Mouse (Mus musculus): ENCODE results near the gene Klhl8.

The Klhl8 gene

GRCm38 (mm10) chr5:103845418-103846153 is 65.5 kb downstream of the Klhl8 start:
- DNase-seq: no peak

DNA sequence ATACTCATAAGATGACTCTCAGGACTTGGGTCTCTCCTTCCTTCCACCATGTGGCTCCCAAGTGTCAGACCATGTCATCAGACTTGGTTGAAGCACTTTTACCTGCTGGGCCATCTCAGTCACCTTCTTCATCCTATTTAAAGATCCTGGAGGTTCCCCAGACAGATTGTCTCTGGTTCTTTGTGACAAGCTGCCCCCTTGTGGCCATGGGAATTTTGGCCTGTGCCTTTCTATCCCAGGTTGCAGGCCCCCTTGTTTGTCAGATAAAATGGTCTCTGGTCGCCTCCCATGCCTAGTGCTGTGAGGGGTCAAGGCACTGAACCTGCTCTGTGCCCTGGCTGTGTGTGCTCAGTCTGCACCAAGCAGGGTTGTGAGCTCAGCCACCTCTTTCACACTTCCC is 67.1 kb downstream of the Klhl8 start:
- DNase-seq: peak; percentile 59

- no peak for DNase-seq
These were observed 71.8 kb downstream of the Klhl8 start for GRCm38 (mm10) chr5:103839265-103839626.

- peak; percentile 26 for DNase-seq
These were observed 72.4 kb downstream of the Klhl8 start for GRCm38 (mm10) chr5:103838550-103839264.

DNA sequence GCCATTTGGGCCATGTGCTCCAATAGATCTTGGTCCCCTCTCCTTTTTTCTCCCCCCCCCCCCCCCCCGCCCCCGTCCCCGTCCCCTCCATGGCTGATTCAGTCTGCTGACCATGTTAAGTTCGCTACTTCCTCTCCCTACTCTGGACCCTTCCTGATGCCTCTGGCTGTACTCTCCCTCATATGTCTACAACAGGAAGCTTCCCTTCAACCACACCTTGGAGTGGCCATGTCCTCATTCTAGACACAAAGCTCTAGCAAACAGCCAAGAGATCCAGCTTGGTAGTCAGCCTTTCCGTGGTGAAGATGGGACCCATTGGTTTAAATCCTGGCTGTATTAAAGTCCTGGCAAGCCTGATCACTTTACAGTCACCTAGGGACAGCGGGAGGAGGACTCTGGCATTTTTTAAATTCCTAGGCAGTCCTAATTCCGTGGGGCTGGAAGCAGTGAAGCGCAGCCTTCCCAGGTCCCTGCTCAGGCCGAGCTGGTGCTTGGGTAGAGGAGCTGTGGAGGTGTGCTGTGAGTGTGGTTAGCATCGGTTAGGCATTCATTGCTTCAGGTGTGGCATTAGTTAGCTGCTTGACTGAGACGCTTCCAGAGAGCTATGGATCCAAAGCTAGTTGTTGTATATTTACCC is 74.8 kb downstream of the Klhl8 start:
- peak; percentile 90 for DNase-seq

GRCm38 (mm10) chr5:103835471-103836147 is 75.5 kb downstream of the Klhl8 start:
- peak; percentile 75 for DNase-seq

- no peak for DNase-seq
These were observed 80.2 kb downstream of the Klhl8 start for GRCm38 (mm10) chr5:103830886-103831285.

DNA sequence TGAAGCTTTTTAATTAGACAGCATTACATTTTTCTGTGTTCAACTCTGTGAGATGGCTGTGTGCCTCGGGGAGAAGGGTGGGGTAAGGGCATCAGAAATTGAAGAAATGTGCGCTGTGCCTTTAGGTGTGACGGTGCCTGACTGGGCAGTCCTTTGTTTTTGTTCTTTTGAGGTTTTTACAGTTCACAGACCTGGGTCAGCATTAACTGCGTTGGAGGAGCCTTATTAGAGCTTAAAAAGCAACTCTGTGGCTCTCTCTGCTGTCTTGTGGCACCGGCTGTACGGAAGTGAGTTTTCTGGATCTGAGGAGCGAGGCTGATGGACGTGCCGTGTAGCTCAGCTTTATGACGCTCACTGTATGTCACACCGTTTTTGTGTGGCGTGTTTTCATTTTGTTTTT is 81.9 kb downstream of the Klhl8 start:
- no peak for DNase-seq

GRCm38 (mm10) chr5:103828729-103829128 is 82.3 kb downstream of the Klhl8 start:
- DNase-seq: no peak

DNA sequence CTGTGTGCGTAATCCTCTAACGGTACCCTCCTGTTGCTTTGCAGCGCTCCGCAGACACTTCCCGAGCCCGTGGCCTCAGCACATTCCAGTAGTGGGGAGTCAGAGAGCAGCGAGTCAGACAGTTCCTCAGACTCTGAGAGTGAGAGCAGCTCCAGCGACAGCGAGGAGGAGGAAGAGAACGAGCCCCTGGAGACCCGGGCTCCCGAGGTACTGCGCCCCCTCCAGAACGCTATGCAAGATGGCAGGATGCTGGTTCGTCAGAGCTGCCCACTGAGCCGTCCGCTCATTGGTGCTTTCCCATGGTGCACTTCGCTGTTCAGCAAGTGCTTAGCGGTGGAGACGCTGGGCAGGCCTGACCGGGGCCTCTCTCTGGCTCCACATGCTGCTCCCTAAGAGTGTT is 82.8 kb downstream of the Klhl8 start:
- DNase-seq: no peak

DNA sequence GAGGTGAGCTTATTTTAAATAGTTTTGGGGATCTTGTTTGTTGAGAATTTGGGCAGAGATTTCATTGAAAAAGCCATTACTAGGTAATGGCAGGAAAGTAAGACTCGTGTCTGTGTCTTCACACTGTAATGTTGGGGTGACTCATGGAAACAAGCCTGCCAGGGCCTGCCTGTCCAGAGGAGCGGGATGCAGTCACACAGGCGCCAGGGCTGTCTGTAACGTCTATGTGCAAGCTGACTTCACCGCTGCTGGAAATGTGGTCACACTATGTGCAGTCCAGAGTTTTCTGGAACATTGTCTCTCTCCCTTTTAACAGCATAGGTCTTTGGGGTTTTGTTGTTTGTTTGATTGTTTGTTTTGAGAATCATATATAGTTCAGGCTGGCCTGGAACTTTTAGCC is 88.1 kb downstream of the Klhl8 start:
- DNase-seq: no peak

DNA sequence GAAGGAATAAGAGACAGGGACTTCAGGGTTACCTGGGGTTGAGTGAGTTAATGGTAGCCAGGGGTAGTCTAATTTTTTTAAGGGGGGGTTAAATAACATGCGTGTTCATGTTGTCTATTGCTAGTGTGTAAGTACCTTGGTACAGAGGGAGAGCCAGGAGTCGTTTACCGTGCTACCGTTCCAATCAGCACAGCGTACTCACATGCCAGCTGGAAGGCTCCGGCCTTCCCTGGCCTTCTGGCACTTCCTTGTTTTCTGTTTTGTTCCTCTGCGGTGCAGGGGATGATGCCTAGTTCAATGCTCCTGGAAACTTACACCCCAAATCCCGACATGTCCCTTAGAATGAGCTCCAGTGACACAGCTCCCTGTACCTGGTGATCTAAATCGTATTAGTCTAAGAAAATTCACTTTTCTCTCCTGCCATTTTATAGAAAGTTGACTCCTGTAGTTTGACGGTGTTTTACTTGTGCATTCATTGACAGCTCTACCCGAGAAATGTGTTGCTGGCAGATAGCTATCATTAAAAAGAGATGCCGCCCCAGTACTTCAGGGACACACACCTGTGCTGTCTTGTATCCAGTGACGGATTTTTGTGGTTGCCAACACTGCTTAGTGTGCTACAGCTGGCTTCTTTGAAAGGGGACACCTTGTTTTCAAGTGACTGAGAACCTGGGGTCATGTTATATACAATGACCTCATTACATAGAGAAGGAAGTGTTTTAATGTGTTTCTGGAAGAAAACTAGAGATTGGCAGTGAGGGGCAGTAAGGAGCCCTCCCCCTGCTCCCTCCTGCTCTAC is 89.4 kb downstream of the Klhl8 start:
- DNase-seq: no peak

DNA sequence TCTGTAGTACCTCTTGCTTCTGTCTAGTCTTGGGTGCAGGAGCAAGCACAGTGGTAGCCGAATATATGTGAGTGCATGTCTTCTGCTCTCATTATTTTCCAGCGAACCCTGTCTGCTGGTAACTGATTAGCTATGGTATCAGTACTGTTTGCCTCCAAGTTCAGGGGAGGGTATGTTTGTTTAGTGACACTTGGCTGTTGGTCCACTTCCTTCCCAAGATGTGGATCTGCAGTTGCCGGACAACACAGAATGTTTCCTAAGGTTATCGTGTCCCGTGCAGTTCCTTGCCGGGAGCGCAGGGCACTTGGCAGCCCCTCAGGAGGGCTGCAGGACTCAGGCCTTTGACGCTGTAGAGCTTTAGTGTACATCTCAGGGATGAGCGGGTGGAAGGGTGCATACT is 90.0 kb downstream of the Klhl8 start:
- DNase-seq: no peak

- DNase-seq: no peak
These were observed 91.4 kb downstream of the Klhl8 start for GRCm38 (mm10) chr5:103819674-103820073.

DNA sequence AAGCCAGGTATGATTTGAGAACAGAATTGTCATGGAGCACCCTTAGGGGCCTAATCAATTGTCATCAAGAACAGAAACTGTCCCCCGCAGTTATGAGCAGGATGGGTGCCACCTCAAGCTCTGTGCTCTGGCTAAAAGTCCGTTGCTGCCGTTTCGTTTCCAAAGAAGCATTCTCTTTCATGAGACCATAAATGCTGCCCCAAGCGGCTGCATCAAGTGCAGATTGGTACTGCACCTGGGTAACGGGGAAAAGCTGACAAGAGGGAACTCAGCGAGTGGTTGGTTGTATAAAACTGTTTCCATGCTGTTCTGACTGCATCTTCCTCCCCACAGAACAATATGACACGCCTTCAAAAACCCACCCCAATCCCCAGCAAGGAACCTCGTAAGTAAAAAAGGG is 92.5 kb downstream of the Klhl8 start:
- DNase-seq: no peak

DNA sequence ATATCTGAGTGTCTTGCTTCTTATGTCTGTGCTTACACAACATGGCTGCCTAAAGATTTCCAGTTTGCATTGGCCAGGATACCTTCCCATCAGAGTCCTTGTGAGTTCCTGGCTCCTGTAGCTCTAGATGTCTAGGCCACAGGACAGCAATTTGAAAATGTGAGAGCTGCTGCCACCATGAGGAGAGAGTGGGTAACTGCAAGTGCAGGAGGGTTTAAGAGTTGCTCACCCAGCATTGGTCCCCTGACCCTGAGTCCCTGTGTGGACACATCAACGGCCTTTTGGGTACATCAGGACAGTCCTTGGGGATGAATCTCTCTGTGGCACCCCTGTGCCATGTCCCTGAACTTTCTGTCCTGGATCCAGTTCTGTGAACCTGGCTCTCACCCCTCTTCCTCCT is 93.3 kb downstream of the Klhl8 start:
- peak; percentile 88 for DNase-seq

DNA sequence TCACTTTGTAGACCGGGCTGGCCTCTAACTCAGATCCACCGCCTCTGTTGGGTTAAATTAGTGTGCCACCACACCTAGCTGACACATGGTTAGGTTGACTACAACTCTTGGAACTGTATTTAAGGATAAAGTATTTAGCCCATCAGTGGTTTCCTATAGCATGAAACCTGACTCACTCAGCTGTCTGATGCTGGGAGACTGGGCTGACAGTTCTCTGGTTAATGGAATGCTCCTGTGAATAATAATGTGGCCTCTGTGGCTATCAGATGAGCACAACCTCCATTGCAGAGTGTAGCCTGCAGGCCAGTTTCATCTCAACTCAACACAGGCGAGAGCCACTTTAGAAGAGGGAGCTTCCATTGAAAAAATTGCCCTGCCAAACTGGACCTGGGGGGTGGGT is 94.3 kb downstream of the Klhl8 start:
- DNase-seq: no peak

DNA sequence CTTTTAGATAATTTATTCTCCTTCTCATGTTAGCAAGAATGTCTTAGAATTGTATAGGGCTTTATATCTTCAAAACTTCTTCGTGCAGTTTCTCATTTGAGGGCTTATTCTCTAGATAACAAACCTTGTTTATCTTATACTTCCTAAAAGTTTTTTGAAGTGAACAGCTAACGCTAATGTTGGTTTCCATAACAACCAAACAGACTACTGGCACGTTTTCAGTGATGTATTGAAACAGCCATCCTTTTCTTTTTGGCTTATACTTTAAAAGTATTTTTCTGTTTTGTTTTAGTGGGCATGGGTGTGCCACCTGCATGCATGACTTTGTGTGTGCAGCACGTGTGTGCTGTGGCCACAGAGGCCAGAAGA is 95.8 kb downstream of the Klhl8 start:
- DNase-seq: no peak

DNA sequence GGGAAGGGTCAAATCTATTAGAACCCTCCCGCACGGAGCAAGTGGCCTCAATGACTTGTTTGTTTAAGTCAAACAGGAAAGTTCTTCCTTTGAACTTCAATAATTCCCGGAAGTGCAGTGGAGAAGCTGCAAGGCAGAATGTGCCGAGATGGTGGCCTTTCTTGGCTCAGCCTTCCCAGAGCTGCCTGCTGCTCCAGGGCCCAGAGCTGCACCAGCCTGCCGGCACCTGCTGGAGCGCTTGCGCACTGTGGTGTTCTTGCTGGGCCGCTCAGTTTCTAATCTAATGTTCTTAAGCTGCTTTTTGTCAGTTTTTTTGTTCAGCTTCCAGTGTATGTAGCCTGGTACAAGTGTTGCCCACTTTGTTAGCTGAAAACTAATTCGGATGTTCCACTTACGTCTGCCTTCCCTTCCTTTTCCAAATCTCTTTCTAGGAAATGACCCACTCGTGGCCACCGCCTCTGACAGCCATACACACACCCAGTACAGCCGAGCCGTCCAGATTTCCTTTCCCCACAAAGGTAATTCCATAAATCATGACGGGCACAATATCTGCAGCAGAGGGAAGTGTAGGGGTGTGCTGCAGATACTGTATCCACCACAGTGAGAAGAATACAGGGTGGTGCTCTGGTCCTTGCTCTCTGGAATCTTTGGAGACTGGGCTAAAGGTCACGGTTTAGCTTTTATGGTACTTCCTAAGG is 96.4 kb downstream of the Klhl8 start:
- DNase-seq: peak; percentile 51

GRCm38 (mm10) chr5:103813997-103814542 is 97.0 kb downstream of the Klhl8 start:
- peak; percentile 51 for DNase-seq

GRCm38 (mm10) chr5:103813291-103813690 is 97.8 kb downstream of the Klhl8 start:
- DNase-seq: no peak
